Mouse (Mus musculus) spleen, adult 18-20 months (tissue): ENCODE measurements around the gene Wdr17.

Source experiments
- DNase-seq, 2 experiments: peaks; one replicate each; pipeline ENCODE4 v3.0.0; 2022; ENCODE audit warnings: mixed read lengths in 2 of 2

The Wdr17 gene

GRCm38 (mm10) chr8:54596940-54597339, 290.0 kb downstream of the Wdr17 start:
- no peak for DNase-seq

- DNase-seq: no peak
Measured at GRCm38 (mm10) chr8:54596051-54596450, 290.9 kb downstream of the Wdr17 start.

- no peak for DNase-seq
Measured at GRCm38 (mm10) chr8:54594634-54595033, 292.4 kb downstream of the Wdr17 start.

- no peak for DNase-seq
Measured at GRCm38 (mm10) chr8:54582886-54583285, 304.1 kb downstream of the Wdr17 start.

- DNase-seq: no peak
Measured at GRCm38 (mm10) chr8:54581436-54581835, 305.5 kb downstream of the Wdr17 start.
